Mouse (Mus musculus) hindbrain, postnatal 0 days (tissue): ENCODE measurements around the gene Wfdc12. TPM values are rescaled to one million over a fixed set of nuclear protein-coding genes. Genes with fewer than 3 reads are reported as not detected.
A peak's percentile ranks its signal among the peaks of the same experiment; 100 is the strongest.

ENCODE experiments used
- ATAC-seq: fragments of 200-750 bp; cut with Nextera tagmentation; 2 replicates; pipeline ENCODE4 v1.8.0; 2017; ENCODE audit warnings: mild to moderate bottlenecking, moderate TSS enrichment, moderate library complexity
- DNase-seq: peaks from one replicate; pipeline ENCODE4 v3.0.0-alpha.2; 2015; ENCODE audit warnings: low spot score
- H3K27ac ChIP-seq: fragments of 300-500 bp; sonication (generic); 2 replicates; pipeline ENCODE4 v1.5.1; 2014; ENCODE audit warnings: mild to moderate bottlenecking
- H3K27me3 ChIP-seq: fragments of 300-500 bp; sonication (generic); 2 replicates; pipeline ENCODE4 v1.6.1; 2014; ENCODE audit warnings: low read length, mixed read lengths; ENCODE audit not compliant: insufficient read depth
- H3K36me3 ChIP-seq: fragments of 300-500 bp; sonication (generic); 2 replicates; pipeline ENCODE4 v1.6.1; 2014; ENCODE audit warnings: low read length, mixed read lengths; ENCODE audit not compliant: insufficient read depth
- H3K4me1 ChIP-seq: fragments of 300-500 bp; sonication (generic); 2 replicates; pipeline ENCODE4 v1.6.1; 2014; ENCODE audit warnings: antibody characterized with exemption, low read length, mixed read lengths; ENCODE audit not compliant: insufficient read depth
- H3K4me2 ChIP-seq: fragments of 300-500 bp; sonication (generic); 2 replicates; pipeline ENCODE4 v1.6.1; 2014; ENCODE audit warnings: low read depth, mild to moderate bottlenecking, low read length, moderate library complexity, mixed read lengths
- H3K4me3 ChIP-seq: fragments of 300-500 bp; sonication (generic); 2 replicates; pipeline ENCODE4 v1.5.1; 2014; ENCODE audit warnings: low read length
- H3K9ac ChIP-seq: fragments of 300-500 bp; sonication (generic); replicated peaks from 2 replicates; pipeline ENCODE4 v1.6.1; 2014; ENCODE audit warnings: mild to moderate bottlenecking, low read length, moderate library complexity, mixed read lengths
- H3K9me3 ChIP-seq: fragments of 300-500 bp; sonication (generic); 2 replicates; pipeline ENCODE4 v1.6.1; 2016; ENCODE audit warnings: low read length, mixed read lengths
- CTCF ChIP-seq: IDR thresholded peaks from 2 replicates; pipeline ENCODE4 v1.5.1; 2016; ENCODE audit warnings: antibody characterized with exemption, control low read depth, low read depth
- WGBS: fragments of 180-500 bp; shearing (Covaris S2); extraction: QIAGEN DNeasy Blood & Tissue Kit; methylation state at CpG from one replicate; pipeline ENCODE4 v1.1.7; 2014; 5-methylcytosine and 5-hydroxymethylcytosine counted together
- polyA plus RNA-seq: library from polyadenylated mRNA; unstranded; fragments of >200 nt; fragmentation: Nextera tagmentation; extraction: Ambion mirVana; gene quantifications from 2 replicates; pipeline ENCODE4 v1.2.1, GENCODE M21; 2015
- total RNA-seq: library from RNA; depleted of rRNA; stranded (reverse); fragments of >200 nt; gene quantifications from 2 replicates; pipeline ENCODE4 v1.2.3, GENCODE M21; 2014

Wfdc12 gene
- total and polyA plus RNA-seq, 2 experiments from 2014 or later, result not detected

DNA sequence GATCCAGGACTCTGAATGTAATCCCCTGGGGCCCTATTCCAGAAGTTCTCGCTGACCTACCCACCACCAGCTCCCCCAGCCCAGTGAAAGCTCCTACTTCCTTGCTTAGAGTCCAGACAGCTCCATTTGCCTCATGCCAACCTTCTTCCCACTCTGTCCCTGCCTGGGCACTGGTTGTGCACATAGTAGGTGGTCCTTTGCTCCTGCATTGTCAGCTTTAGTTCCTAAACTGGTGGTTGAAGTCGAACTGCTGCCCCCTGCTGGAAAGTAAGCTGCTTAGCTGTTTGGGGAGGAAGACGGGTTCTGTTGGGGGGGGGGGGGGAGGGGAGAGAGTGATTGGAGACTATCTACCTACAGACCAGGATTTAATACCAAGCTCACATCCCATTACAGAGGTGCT is 10.3 kb downstream of the Wfdc12 start:
- Histone ChIP-seq H3K4me2 (no peak overlapping the region), H3K36me3 (no peaks in the 10 kb centered on the region), H3K9ac (no peak overlapping the region), H3K4me1 (no peaks in the 10 kb centered on the region), H3K9me3 (no peaks in the 10 kb centered on the region), H3K27me3 (no peaks in the 10 kb centered on the region), H3K27ac (no peak overlapping the region), H3K4me3 (no peak overlapping the region)
- peak; percentile 54 for TF ChIP-seq CTCF
- DNase-seq (peak; percentile 36), ATAC-seq (no peak)
- WGBS, result 54% methylated on average over 3 of the region's 3 CpGs

DNA sequence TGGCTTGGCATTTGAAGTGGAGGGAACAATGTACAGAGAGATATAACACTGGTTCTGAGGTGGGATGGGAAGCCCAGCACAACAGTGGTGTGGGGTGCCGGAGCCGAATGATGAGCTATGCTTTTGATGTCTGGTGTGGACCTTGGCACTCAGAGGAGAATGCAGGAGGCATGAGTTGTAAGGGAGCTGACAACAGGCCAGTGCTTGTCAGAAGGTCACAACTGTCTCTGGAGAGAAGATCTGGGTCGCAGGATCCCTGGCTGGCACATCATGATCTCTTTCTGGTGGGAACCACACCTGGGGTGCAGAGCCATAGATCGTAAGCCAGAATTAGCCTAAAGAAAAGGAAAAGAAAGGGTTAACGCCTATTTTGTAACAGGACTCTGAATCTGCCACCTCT is 12.6 kb downstream of the Wfdc12 start:
- no peak for TF ChIP-seq CTCF
- no peaks in the 10 kb centered on the region for H3K9me3 ChIP-seq
- no peak overlapping the region for H3K27ac ChIP-seq
- no peak overlapping the region for H3K4me2 ChIP-seq
- no peak overlapping the region for H3K4me3 ChIP-seq
- H3K9ac ChIP-seq, result no peak overlapping the region
- ATAC-seq, result no peak
- H3K4me1 ChIP-seq, result no peaks in the 10 kb centered on the region
- no peaks in the 10 kb centered on the region for H3K27me3 ChIP-seq
- DNase-seq, result no peak
- 83% methylated on average over 5 of the region's 5 CpGs for WGBS
- H3K36me3 ChIP-seq, result no peaks in the 10 kb centered on the region

DNA sequence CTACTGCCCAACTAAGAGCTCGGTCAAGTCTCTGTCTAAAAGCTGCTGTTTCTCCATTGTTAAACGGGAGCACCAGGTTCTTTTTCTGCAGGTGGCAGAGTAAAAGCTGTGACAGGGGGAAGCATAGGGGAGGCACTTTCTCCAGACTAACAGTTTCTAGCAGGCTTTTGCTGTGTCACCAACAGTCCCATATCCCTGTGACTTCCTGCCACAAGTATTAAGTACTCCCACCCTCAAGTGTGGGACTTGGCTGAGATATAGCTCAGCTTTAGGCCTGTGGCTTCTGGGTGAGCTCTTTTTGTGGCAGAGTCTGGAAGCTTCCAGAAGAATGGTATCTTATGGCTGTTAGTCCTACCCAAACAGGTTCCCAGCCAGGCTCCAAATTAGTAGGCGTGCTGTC is 14.6 kb downstream of the Wfdc12 start:
- Histone ChIP-seq H3K4me2 (no peak overlapping the region), H3K4me3 (no peak overlapping the region), H3K4me1 (peaks cover under 1% of the 10 kb centered on the region; the same call in 1 of the 2 replicates), H3K36me3 (no peaks in the 10 kb centered on the region), H3K27ac (no peak overlapping the region), H3K27me3 (peaks cover 12% of the 10 kb centered on the region), H3K9me3 (no peaks in the 10 kb centered on the region), H3K9ac (no peak overlapping the region)
- 70% methylated on average over 3 of the region's 3 CpGs for WGBS
- ATAC-seq (no peak), DNase-seq (no peak)
- TF ChIP-seq CTCF, result no peak

DNA sequence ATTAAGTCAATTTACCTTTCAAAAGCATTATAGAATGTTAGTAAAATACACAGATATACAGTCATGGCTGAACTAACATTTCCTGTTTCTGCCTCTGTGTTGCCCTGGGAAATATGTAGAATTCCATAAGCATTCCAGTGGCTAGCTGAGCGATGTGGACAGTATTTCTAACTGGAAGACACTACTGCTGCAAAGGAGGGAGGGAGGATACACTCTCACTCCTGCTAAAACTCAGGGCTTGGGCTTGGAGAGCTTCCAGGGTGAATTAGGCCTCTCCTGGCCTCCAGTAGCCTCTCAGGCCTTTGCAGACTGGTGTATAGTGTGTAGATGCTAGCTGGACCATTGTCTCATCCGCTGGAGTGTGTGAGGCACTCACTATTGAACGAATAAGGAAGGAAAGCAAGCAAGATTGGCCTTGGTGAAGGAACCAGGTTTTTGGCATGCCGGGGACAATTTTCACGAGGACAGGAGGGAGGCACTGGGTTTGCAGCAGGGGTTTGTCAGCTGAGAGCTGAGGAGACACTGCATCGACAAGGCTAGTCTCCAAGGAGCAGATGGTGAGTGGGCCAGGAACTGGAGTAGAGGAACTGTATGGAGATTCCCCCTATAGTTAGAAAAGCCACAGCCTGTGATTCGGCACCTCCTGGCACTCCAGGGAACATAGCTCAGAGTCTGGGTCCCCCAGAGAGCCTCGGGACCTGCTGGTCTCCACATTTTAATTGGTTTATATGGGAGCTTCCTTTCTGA is 15.6 kb downstream of the Wfdc12 start:
- Histone ChIP-seq H3K9ac (no peak overlapping the region), H3K9me3 (no peaks in the 10 kb centered on the region), H3K4me2 (no peak overlapping the region), H3K36me3 (no peaks in the 10 kb centered on the region), H3K27ac (no peak overlapping the region), H3K27me3 (peaks cover 21% of the 10 kb centered on the region), H3K4me1 (peaks cover 8% of the 10 kb centered on the region; the same call in 1 of the 2 replicates), H3K4me3 (no peak overlapping the region)
- TF ChIP-seq CTCF, result no peak
- WGBS, result 61% methylated on average over 8 of the region's 8 CpGs
- DNase-seq (no peak), ATAC-seq (no peak)

DNA sequence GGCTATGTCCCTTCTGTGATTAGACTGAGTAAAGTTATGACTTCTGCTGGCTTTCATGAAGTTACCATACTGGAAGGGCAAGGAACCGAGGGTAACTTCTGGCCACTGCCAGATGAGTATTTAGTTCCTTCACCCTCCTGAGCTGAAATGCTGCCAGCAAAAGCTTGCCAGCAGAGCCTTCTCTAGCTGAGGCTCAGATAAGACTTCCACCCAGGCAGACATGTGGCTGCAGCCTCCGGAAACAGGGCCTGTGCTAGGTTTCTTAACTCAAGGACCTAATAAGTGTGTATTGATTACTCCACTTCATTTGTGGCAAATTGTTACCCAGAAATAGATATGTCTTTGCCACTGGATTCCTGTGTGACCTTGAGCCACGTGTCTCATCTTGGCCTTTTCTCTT is 17.0 kb downstream of the Wfdc12 start:
- no peaks in the 10 kb centered on the region for H3K36me3 ChIP-seq
- TF ChIP-seq CTCF, result no peak
- 65% methylated on average over 3 of the region's 3 CpGs for WGBS
- no peak overlapping the region for H3K9ac ChIP-seq
- H3K4me1 ChIP-seq, result peaks cover 8% of the 10 kb centered on the region; the same call in 1 of the 2 replicates
- no peak overlapping the region for H3K27ac ChIP-seq
- DNase-seq (no peak), ATAC-seq (no peak)
- H3K9me3 ChIP-seq, result no peaks in the 10 kb centered on the region
- no peak overlapping the region for H3K4me3 ChIP-seq
- no peak overlapping the region for H3K4me2 ChIP-seq
- peaks cover 35% of the 10 kb centered on the region for H3K27me3 ChIP-seq

DNA sequence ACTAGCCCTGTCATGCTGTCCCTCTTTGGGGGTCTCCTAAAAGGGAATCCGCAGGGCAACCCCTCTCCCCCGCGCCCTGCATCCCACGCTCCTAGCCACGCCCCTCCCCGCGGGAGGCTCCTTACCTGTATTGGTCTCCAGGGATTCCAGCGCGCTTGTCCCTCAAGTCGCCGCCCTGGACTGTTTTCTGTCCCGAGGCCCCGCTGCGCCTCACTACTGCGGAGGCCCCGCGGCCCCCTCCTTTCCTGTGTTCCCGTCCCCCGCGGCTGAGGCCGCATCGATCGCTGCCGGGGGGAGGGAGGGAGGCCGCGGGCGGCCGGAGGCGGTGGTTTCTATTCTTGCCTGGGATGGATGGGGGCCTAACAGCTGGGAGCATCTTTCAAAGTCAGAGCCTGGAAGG is 19.5 kb downstream of the Wfdc12 start, which contains the start of gene Kcns1:
Gene Kcns1 (minus strand): TSS at position 212 of the 400 bp plus-strand sequence.
- no peak within 1 kb of the TSS; the same call in 1 of the 2 replicates for H3K9ac ChIP-seq
- H3K27ac ChIP-seq, result no peak within 1 kb of the TSS
- no peaks in the 10 kb centered on the region for H3K9me3 ChIP-seq
- peaks cover 8% of the 10 kb centered on the region; the same call in 1 of the 2 replicates for H3K4me1 ChIP-seq
- no peak for DNase-seq
- peak within 1 kb of the TSS; percentile 58 for H3K4me2 ChIP-seq
- no peak for ATAC-seq
- under 1% methylated on average over 29 of the region's 29 CpGs for WGBS
- peak within 1 kb of the TSS; percentile 30 for H3K4me3 ChIP-seq
- no peaks in the 10 kb centered on the region for H3K36me3 ChIP-seq
- H3K27me3 ChIP-seq, result peaks cover 52% of the 10 kb centered on the region
- no peak for TF ChIP-seq CTCF

DNA sequence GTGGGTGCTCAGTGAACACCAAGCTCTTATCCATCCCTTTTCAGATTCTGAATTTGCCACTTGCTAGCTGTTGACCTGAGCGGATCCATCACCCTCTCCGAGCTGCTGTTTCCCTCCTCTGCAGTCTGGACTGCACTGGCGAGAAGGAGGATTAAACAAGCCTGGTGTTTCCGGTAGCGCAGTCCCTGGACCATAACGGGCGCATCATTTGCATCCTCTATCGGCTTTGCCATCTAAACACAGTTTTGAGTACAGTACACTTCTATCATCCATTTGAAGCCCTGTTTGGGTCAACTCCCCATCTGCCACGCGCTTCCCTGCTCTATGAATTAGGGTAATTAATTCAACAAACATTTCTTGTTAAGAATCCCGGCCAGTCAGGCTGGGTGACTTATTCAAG is 20.1 kb downstream of the Wfdc12 start:
- WGBS, result 6% methylated on average over 11 of the region's 11 CpGs
- H3K27ac ChIP-seq, result no peak overlapping the region
- H3K36me3 ChIP-seq, result no peaks in the 10 kb centered on the region
- peak overlapping the region; percentile 58 for H3K4me2 ChIP-seq
- H3K9me3 ChIP-seq, result no peaks in the 10 kb centered on the region
- H3K27me3 ChIP-seq, result peaks cover 53% of the 10 kb centered on the region
- no peak for ATAC-seq
- DNase-seq, result no peak
- no peak for TF ChIP-seq CTCF
- peaks cover 8% of the 10 kb centered on the region; the same call in 1 of the 2 replicates for H3K4me1 ChIP-seq
- H3K9ac ChIP-seq, result no peak overlapping the region
- H3K4me3 ChIP-seq, result peak overlapping the region; percentile 30; the same call in 1 of the 2 replicates
